Mouse (Mus musculus) heart, embryonic 11.5 days (tissue): ENCODE results near the gene Wdr13. TPM values are rescaled to one million over a fixed set of nuclear protein-coding genes. Genes with fewer than 3 reads are reported as not detected.

ENCODE experiments used
- ATAC-seq: fragments of 200-750 bp; cut with Nextera tagmentation; replicated peaks from 2 replicates; pipeline ENCODE4 v1.8.0; 2017; ENCODE audit warnings: moderate library complexity; ENCODE audit not compliant: insufficient number of reproducible peaks, low FRiP score, low TSS enrichment
- H3K27ac ChIP-seq: fragments of 300-500 bp; sonication (generic); 2 replicates; pipeline ENCODE4 v1.5.1; 2014; ENCODE audit warnings: mild to moderate bottlenecking, low read depth, low read length
- H3K27me3 ChIP-seq: fragments of 300-500 bp; sonication (generic); 2 replicates; pipeline ENCODE4 v1.6.1; 2014; ENCODE audit warnings: mild to moderate bottlenecking, low read length, mixed read lengths; ENCODE audit not compliant: control insufficient read depth, insufficient read depth
- H3K36me3 ChIP-seq: fragments of 300-500 bp; sonication (generic); 2 replicates; pipeline ENCODE4 v1.6.1; 2014; ENCODE audit warnings: mild to moderate bottlenecking, low read length, moderate library complexity, mixed read lengths; ENCODE audit not compliant: control insufficient read depth, insufficient read depth
- H3K4me1 ChIP-seq: fragments of 300-500 bp; sonication (generic); 2 replicates; pipeline ENCODE4 v1.6.1; 2014; ENCODE audit warnings: low read length; ENCODE audit not compliant: control insufficient read depth, insufficient read depth
- H3K4me2 ChIP-seq: fragments of 300-500 bp; sonication (generic); 2 replicates; pipeline ENCODE4 v1.6.1; 2014; ENCODE audit warnings: mild to moderate bottlenecking, moderate library complexity
- H3K4me3 ChIP-seq: fragments of 300-500 bp; sonication (generic); 2 replicates; pipeline ENCODE4 v1.5.1; 2014; ENCODE audit warnings: low read depth, low read length
- H3K9ac ChIP-seq: fragments of 300-500 bp; sonication (generic); 2 replicates; pipeline ENCODE4 v1.6.1; 2014; ENCODE audit warnings: mild to moderate bottlenecking, low read depth, low read length, moderate library complexity
- H3K9me3 ChIP-seq: fragments of 300-500 bp; sonication (generic); replicated peaks from 2 replicates; pipeline ENCODE4 v1.6.1; 2016; ENCODE audit warnings: low read length; ENCODE audit not compliant: control insufficient read depth
- WGBS: fragments of 180-500 bp; shearing (Covaris S2); extraction: QIAGEN DNeasy Blood & Tissue Kit; methylation state at CpG from one replicate; pipeline ENCODE4 v1.1.7; 2014; ENCODE audit not compliant: insufficient replicate concordance; 5-methylcytosine and 5-hydroxymethylcytosine counted together
- polyA plus RNA-seq: library from polyadenylated mRNA; unstranded; fragments of >200 nt; fragmentation: Nextera tagmentation; extraction: Ambion mirVana; gene quantifications from 2 replicates; pipeline ENCODE4 v1.2.1, GENCODE M21; 2014

The Wdr13 gene
- polyA plus RNA-seq, 1 experiment from 2014 or later: 22.6 TPM

DNA sequence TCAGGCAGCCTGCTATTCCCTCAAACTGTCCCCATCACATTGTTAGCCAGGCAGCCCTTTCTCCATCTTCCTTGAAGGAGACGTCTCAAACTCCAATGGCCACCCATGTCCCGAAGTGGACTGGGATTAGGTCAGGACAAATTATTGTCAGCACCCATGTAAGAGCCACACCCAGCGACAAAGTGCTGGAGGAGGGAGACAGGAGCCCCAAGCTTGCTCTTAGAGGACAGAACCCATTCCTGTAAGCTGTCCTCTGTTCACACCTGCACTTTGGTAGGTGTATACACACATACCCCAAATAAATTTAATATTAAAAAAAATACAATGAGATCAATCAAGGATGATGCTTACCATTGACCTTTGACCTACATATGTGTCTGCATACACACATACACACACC is 57.6 kb downstream of the Wdr13 start:
- no peaks in the 10 kb centered on the region; the same call in 1 of the 2 replicates for H3K4me1 ChIP-seq
- H3K4me3 ChIP-seq: peak overlapping the region; percentile 56
- peak overlapping the region; percentile 58; the same call in 1 of the 2 replicates for H3K9ac ChIP-seq
- peak overlapping the region; percentile 60 for H3K4me2 ChIP-seq
- H3K9me3 ChIP-seq: no peaks in the 10 kb centered on the region
- H3K36me3 ChIP-seq: no peaks in the 10 kb centered on the region
- H3K27me3 ChIP-seq: no peaks in the 10 kb centered on the region
- WGBS: 21% methylated on average over 3 of the region's 3 CpGs
- no peak for ATAC-seq
- H3K27ac ChIP-seq: 0 out of 2 replicates have a peak overlapping the region, but pooled peaks have one; percentile 54

DNA sequence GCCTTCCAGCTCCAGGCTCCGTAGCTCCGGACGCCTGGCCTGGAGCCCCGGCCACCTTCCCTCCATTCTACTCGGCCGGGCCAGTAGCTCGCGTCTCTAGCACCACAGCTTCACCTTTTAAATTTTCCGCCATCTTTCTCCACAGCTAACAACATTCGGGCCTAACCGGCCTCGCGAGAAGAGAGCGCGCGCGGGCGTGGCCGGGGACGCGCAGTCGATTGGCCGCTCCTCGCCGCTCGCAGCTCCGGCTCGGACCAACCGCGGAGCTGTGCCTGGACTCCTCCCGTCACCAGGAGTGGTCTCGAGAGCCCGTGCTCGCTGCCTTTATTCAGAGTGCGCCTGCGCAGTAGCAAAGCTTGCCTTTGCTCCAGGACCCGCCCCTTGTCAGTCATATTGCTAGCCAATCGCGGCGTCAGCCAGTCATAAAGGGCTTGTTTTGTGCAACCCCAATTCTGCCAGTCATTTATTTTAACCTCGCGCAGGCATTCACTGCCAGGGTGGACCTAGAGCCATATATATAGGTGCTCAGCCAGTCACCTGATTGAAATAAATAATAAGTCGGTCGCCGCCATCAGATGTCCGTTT is 58.2 kb downstream of the Wdr13 start, which contains the start of gene Suv39h1:
TSS of gene Suv39h1 (minus strand) at position 331 of the 585 bp plus-strand sequence.
- Histone ChIP-seq H3K27ac (peak within 1 kb of the TSS; percentile 84), H3K4me3 (peak within 1 kb of the TSS; percentile 56), H3K4me1 (no peaks in the 10 kb centered on the region; the same call in 1 of the 2 replicates), H3K9ac (peak within 1 kb of the TSS; percentile 77), H3K36me3 (no peaks in the 10 kb centered on the region), H3K27me3 (no peaks in the 10 kb centered on the region), H3K9me3 (no peaks in the 10 kb centered on the region), H3K4me2 (peak within 1 kb of the TSS; percentile 60)
- ATAC-seq: peak; percentile 95
- 11% methylated on average over 46 of the region's 46 CpGs for WGBS

DNA sequence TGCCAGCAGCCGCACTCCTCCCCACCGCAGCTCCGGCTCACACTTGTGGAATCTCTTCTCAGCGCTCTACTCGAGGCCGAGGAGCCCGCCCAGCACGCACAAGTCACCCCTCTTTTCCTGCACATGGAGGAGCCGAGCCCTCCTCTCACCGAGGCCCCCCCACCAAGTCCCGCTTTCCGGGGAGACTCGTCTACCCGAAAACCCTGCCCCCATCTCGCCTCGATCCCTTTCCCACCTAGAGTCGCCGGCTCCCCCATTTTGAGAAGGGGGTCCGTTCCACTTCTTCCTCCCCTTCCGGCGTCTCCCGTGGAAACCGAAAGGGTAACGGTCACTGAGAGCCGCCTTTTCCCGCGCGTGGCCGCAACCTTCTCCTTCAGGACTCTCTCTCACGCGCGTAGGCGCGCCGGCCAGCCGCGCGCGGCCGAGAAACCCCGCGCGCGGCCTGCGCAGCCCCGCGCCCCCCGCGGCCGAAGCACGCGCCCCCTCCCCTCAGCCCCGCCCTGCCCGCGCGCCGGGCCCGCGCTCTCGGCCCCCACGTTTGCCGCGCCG is 58.7 kb downstream of the Wdr13 start:
- no peaks in the 10 kb centered on the region for H3K9me3 ChIP-seq
- WGBS: 13% methylated on average over 55 of the region's 64 CpGs

More for the DNA sequence above, 58.7 kb downstream of the Wdr13 start:
- peak; percentile 58; the same call in 1 of the 2 replicates for ATAC-seq
- no peaks in the 10 kb centered on the region for H3K27me3 ChIP-seq
- H3K4me1 ChIP-seq: no peaks in the 10 kb centered on the region; the same call in 1 of the 2 replicates
- no peaks in the 10 kb centered on the region for H3K36me3 ChIP-seq
- H3K4me3 ChIP-seq: peak overlapping the region; percentile 56
- peak overlapping the region; percentile 84 for H3K27ac ChIP-seq
- peak overlapping the region; percentile 59 for H3K4me2 ChIP-seq
- H3K9ac ChIP-seq: peak overlapping the region; percentile 77

Other genes with a start within 250 kb of the Wdr13 start
- gene Slc35a2, start 248.9 kb downstream of the Wdr13 start, polyA plus RNA-seq: 16.9 and 19.1 TPM in 2 replicates
- 81.0 and 88.2 TPM in 2 replicates for gene Pqbp1, start 233.6 kb downstream of the Wdr13 start, polyA plus RNA-seq
- gene Timm17b, start 233.5 kb downstream of the Wdr13 start, polyA plus RNA-seq: 135 and 152 TPM in 2 replicates
- not detected in 2 replicates for gene Gm10491, start 225.1 kb downstream of the Wdr13 start, polyA plus RNA-seq
- not detected in 2 replicates for gene Gm10490, start 223.3 kb downstream of the Wdr13 start, polyA plus RNA-seq
- 0.10 and 0.23 TPM in 2 replicates for gene Pcsk1n, start 213.1 kb downstream of the Wdr13 start, polyA plus RNA-seq
- not detected in 2 replicates for gene Eras, start 204.3 kb downstream of the Wdr13 start, polyA plus RNA-seq
- gene Hdac6, start 185.0 kb downstream of the Wdr13 start, polyA plus RNA-seq: 23.8 and 27.2 TPM in 2 replicates
- gene Gata1, start 154.8 kb downstream of the Wdr13 start, polyA plus RNA-seq: 13.7 and 16.6 TPM in 2 replicates
- 0.82 TPM in 1 of 2 replicates, not detected in the other for gene Glod5, start 114.4 kb downstream of the Wdr13 start, polyA plus RNA-seq
- 46.1 and 48.6 TPM in 2 replicates for gene Suv39h1, start 58.1 kb downstream of the Wdr13 start, polyA plus RNA-seq
- gene Was, start 42.4 kb downstream of the Wdr13 start, polyA plus RNA-seq: 0.39 and 0.43 TPM in 2 replicates
- 320 and 341 TPM in 2 replicates for gene Rbm3, start 13.0 kb upstream of the Wdr13 start, polyA plus RNA-seq
- gene Tbc1d25, start 43.3 kb upstream of the Wdr13 start, polyA plus RNA-seq: 10.4 and 12.1 TPM in 2 replicates
- gene Ebp, start 60.6 kb upstream of the Wdr13 start, polyA plus RNA-seq: 24.4 and 37.4 TPM in 2 replicates
- gene Porcn, start 73.6 kb upstream of the Wdr13 start, polyA plus RNA-seq: 5.2 and 5.9 TPM in 2 replicates
- 25.1 and 26.1 TPM in 2 replicates for gene Ftsj1, start 119.5 kb upstream of the Wdr13 start, polyA plus RNA-seq
- 17.5 and 23.8 TPM in 2 replicates for gene Slc38a5, start 138.2 kb upstream of the Wdr13 start, polyA plus RNA-seq
- gene Ssxb10, start 194.5 kb upstream of the Wdr13 start, polyA plus RNA-seq: not detected in 2 replicates
- gene Ssxb9, start 234.1 kb upstream of the Wdr13 start, polyA plus RNA-seq: not detected in 2 replicates